8 mouse cellular contexts compared by ENCODE assay signal in genomic region chr3:152477796-152478527, GRCm38 (mm10).
A peak's percentile ranks its signal among the peaks of the same experiment; 100 is the strongest.
DNase-seq lines count a peak whose midpoint lies in the region; ATAC-seq and TF ChIP-seq lines count a peak whose summit lies in the region.

No protein-coding gene starts in this region.

- H3K36me3 ChIP-seq in E14TG2a.4 (ENCODE audit: insufficient read depth, low read length): no peaks in the 10 kb centered on the region
- no peaks in the 10 kb centered on the region for H3K36me3 ChIP-seq in neural tube, embryonic 14.5 days (ENCODE audit: control insufficient read depth, insufficient read depth, low read length)

- H3K27me3 ChIP-seq in E14TG2a.4 (ENCODE audit: insufficient read depth, low read length): peaks cover 26% of the 10 kb centered on the region
- H3K27me3 ChIP-seq in neural tube, embryonic 14.5 days (ENCODE audit: control insufficient read depth, insufficient read depth, low read length): no peaks in the 10 kb centered on the region

- ATAC-seq in erythroid progenitor cell, adult 5-6 weeks (replicated peaks; ENCODE audit: low FRiP score, poor library complexity, severe bottlenecking): peak; percentile 73
- ATAC-seq in neural tube, embryonic 14.5 days (ENCODE audit: low read depth): peak; percentile 71

- peak; percentile 33 for DNase-seq in c-Kit-negative CD71-positive TER-119-positive erythroid progenitor cells, embryonic 14.5 days (ENCODE audit: low read depth, low spot score)
- peak; percentile 76 for DNase-seq in heart, postnatal 10 days
- peak; percentile 82 to 86 for DNase-seq in kidney, postnatal 36 days
- peak; percentile 70 for DNase-seq in lung, adult 2 months
- peak; percentile 41 to 43 for DNase-seq in thymus, adult 18-20 months

- intact Hi-C loops in heart, postnatal 10 days (cut with DNase I): loop anchor here (1.0 kb wide), 1 partner anchor 83 kb away; the partner anchor contains the start of gene Zzz3

- H3K27ac ChIP-seq in neural tube, embryonic 14.5 days (ENCODE audit: low read depth, low read length): no peak overlapping the region

- no peak for TF ChIP-seq POLR2A in lung, adult 2 months (IDR thresholded peaks at IDR 0.05; ENCODE audit: borderline replicate concordance, extremely low read depth, low read depth, low read length)

- peak; percentile 45 for TF ChIP-seq CTCF in E14TG2a.4 (conservative IDR thresholded peaks at IDR 0.05; ENCODE audit: low read length)
- peak; percentile 59 for TF ChIP-seq CTCF in lung, adult 2 months (IDR thresholded peaks at IDR 0.05; ENCODE audit: insufficient read depth, low read length)

- H3K4me1 ChIP-seq in E14TG2a.4 (replicated peaks; ENCODE audit: low read depth, low read length): peaks cover 57% of the 10 kb centered on the region
- no peaks in the 10 kb centered on the region for H3K4me1 ChIP-seq in lung, adult 2 months (ENCODE audit: control insufficient read depth, insufficient read depth, low read length)
- peaks cover 5% of the 10 kb centered on the region; the same call in 1 of the 2 replicates for H3K4me1 ChIP-seq in neural tube, embryonic 14.5 days (ENCODE audit: control insufficient read depth, insufficient read depth, low read length)

- H3K4me3 ChIP-seq in E14TG2a.4 (replicated peaks; ENCODE audit: low read length): peak overlapping the region; percentile 71
- H3K4me3 ChIP-seq in lung, adult 2 months (replicated peaks; ENCODE audit: extremely low read depth, low read depth, low read length): peak overlapping the region; percentile 62
- peak overlapping the region; percentile 17; the same call in 1 of the 2 replicates for H3K4me3 ChIP-seq in neural tube, embryonic 14.5 days (ENCODE audit: low read depth, low read length)

- H3K9ac ChIP-seq in neural tube, embryonic 14.5 days (replicated peaks; ENCODE audit: low read depth, low read length): no peak overlapping the region

- WGBS in lung, adult 2 months: 2% methylated on average over 23 of the region's 23 CpGs
- WGBS in neural tube, embryonic 14.5 days: 4% methylated on average over 23 of the region's 23 CpGs

- H3K4me2 ChIP-seq in neural tube, embryonic 14.5 days (ENCODE audit: low read depth, low read length): peak overlapping the region; percentile 49

- no peaks in the 10 kb centered on the region for H3K9me3 ChIP-seq in E14TG2a.4 (ENCODE audit: low read length)
- H3K9me3 ChIP-seq in neural tube, embryonic 14.5 days (ENCODE audit: control insufficient read depth, low read length): no peaks in the 10 kb centered on the region

Comparison
In these comparisons a context has a peak if more than half of its experiments do, and no peak if none do; other contexts are left out.
1. H3K4me3 ChIP-seq: peak in every context shown above with its lines; median percentile 71 in E14TG2a.4; 62 in lung, adult 2 months; 17 in neural tube, embryonic 14.5 days.
2. DNase-seq: peak in every context shown above with its lines; median percentile 84 in kidney, postnatal 36 days; 76 in heart, postnatal 10 days; 70 in lung, adult 2 months; 42 in thymus, adult 18-20 months; 33 in c-Kit-negative CD71-positive TER-119-positive erythroid progenitor cells, embryonic 14.5 days.